Mouse (Mus musculus): Measurements from ENCODE around the gene Sumo2. TPM values are rescaled to one million over a fixed set of nuclear protein-coding genes. Genes with fewer than 3 reads are reported as not detected.
"Not testable (repeated sequence)": the region's sequence is repeated elsewhere in the genome, so short reads cannot be mapped to it uniquely, and the experiment has no call there.

Sumo2 gene
- polyA plus RNA-seq, 1 experiment from 2014 or later = 675 TPM

GRCm38 (mm10) chr11:115543571-115543970 is 7.5 kb upstream of the Sumo2 start:
- H3K4me3 ChIP-seq = no peak overlapping the region
- H3K9ac ChIP-seq = no peak overlapping the region
- no peaks in the 10 kb centered on the region for H3K9me3 ChIP-seq (replicated peaks)
- 0 out of 2 replicates have a peak, but pooled peaks cover 11% of the 10 kb centered on the region for H3K27me3 ChIP-seq (replicated peaks)
- H3K36me3 ChIP-seq = no peaks in the 10 kb centered on the region
- ATAC-seq (ENCODE audit: insufficient number of reproducible peaks, low FRiP score) = no peak
- H3K27ac ChIP-seq (ENCODE audit: poor library complexity, severe bottlenecking) = no peak overlapping the region
- no peaks in the 10 kb centered on the region for H3K4me1 ChIP-seq (replicated peaks)
- no peak overlapping the region for H3K4me2 ChIP-seq
- 70% methylated on average over 4 of the region's 4 CpGs for WGBS

- WGBS = 63% methylated on average over 2 of the region's 2 CpGs
- no peak for ATAC-seq (ENCODE audit: insufficient number of reproducible peaks, low FRiP score)
- no peak overlapping the region for H3K4me2 ChIP-seq
- H3K9me3 ChIP-seq (replicated peaks) = no peaks in the 10 kb centered on the region
- H3K27me3 ChIP-seq (replicated peaks) = 0 out of 2 replicates have a peak, but pooled peaks cover 6% of the 10 kb centered on the region
- H3K36me3 ChIP-seq = peaks cover 10% of the 10 kb centered on the region
- no peak overlapping the region for H3K27ac ChIP-seq (ENCODE audit: poor library complexity, severe bottlenecking)
- peaks cover 8% of the 10 kb centered on the region; the same call in 1 of the 2 replicates for H3K4me1 ChIP-seq (replicated peaks)
- H3K4me3 ChIP-seq = no peak overlapping the region
- H3K9ac ChIP-seq = no peak overlapping the region
Measured at GRCm38 (mm10) chr11:115538045-115538444, 2.0 kb upstream of the Sumo2 start.

DNA sequence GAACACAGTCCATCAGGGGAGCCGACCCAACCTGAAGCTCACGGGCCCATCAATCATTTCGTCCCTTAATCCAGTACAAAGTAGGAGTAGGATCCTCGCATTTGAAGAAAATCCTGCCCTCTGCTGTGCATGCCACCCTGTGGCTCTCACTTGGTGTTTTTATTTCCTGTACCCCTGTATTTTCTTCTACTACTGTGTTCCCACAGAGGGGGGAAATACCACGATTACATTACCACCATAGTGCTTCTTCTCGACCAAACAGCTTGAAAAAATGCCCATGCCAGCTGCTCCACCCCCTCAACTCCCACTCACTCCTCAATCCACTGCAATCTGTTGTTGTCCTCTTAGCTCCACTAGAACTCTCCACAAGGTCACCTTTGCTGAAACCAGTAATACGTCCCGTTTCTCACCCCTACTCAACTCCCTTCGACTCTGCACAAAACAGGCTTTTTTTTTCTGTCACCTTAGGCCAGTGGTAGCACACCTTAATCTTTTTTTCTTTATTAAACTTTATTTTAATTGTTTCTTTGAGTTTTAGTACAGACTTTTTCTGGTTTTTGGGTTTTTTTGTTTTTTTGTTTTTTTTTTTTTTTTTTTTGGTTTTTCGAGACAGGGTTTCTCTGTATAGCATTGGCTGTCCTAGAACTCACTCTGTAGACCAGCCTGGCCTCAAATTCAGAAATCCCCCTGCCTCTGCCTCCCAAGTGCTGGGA is 936 bp upstream of the Sumo2 start:
- Histone ChIP-seq H3K4me2 (peak overlapping the region; percentile 86), H3K4me3 (peak overlapping the region; percentile 100), H3K27me3 (replicated peaks) (no peaks in the 10 kb centered on the region), H3K27ac (ENCODE audit: poor library complexity, severe bottlenecking) (peak overlapping the region; percentile 100), H3K9me3 (replicated peaks) (no peaks in the 10 kb centered on the region), H3K4me1 (replicated peaks) (peaks cover 8% of the 10 kb centered on the region; the same call in 1 of the 2 replicates), H3K9ac (no peak overlapping the region), H3K36me3 (peaks cover 20% of the 10 kb centered on the region)
- WGBS = 87% methylated on average over 10 of the region's 10 CpGs
- ATAC-seq (ENCODE audit: insufficient number of reproducible peaks, low FRiP score) = no peak

GRCm38 (mm10) chr11:115535401-115536037 is 557 bp downstream of the Sumo2 start:
- Histone ChIP-seq H3K36me3 (peaks cover 30% of the 10 kb centered on the region), H3K27ac (ENCODE audit: poor library complexity, severe bottlenecking) (peak overlapping the region; percentile 100), H3K4me1 (replicated peaks) (peaks cover 8% of the 10 kb centered on the region; the same call in 1 of the 2 replicates), H3K4me2 (peak overlapping the region; percentile 86), H3K9me3 (replicated peaks) (no peaks in the 10 kb centered on the region), H3K27me3 (replicated peaks) (no peaks in the 10 kb centered on the region), H3K4me3 (peak overlapping the region; percentile 100), H3K9ac (peak overlapping the region; percentile 100)
- peak; percentile 85 for ATAC-seq (ENCODE audit: insufficient number of reproducible peaks, low FRiP score)
- WGBS = under 1% methylated on average over 62 of the region's 84 CpGs

DNA sequence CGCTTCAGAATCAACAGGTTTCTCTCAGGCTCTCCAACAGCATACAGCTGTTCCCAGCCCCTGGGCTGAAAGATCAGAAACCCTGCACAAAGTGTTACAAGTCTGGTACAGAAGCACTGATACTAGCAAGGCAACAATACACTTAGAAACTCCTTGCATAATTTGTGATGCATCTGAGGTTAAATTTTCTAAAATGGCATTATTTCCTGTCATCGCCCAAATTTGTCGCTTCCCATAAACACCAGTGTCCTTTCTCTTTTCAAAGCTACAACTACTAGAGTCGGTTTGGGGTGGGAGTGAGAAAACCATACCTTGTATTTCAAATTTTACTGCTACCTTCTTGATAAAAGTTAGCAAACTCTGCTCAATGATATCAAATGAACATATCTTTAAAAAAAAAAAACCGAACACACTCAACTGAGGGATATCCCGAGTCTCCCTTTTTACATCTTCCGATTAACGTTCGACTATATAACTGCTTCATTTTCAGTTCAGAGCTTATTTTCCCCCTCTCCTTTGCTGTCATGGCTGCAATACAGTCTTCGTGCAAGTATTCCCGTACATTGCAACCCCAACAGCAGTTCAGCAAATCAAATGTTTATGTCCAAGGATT is 1.2 kb downstream of the Sumo2 start:
- Histone ChIP-seq H3K4me3 (peak overlapping the region; percentile 100), H3K9me3 (replicated peaks) (no peaks in the 10 kb centered on the region), H3K27me3 (replicated peaks) (no peaks in the 10 kb centered on the region), H3K9ac (peak overlapping the region; percentile 100), H3K4me1 (replicated peaks) (peaks cover 8% of the 10 kb centered on the region; the same call in 1 of the 2 replicates), H3K27ac (ENCODE audit: poor library complexity, severe bottlenecking) (peak overlapping the region; percentile 100), H3K36me3 (peaks cover 35% of the 10 kb centered on the region), H3K4me2 (peak overlapping the region; percentile 86)
- ATAC-seq (ENCODE audit: insufficient number of reproducible peaks, low FRiP score) = no peak
- WGBS = 5% methylated on average over 11 of the region's 11 CpGs

- not testable (repeated sequence) for H3K9ac ChIP-seq; H3K9me3 ChIP-seq (replicated peaks); H3K27me3 ChIP-seq (replicated peaks); H3K27ac ChIP-seq (ENCODE audit: poor library complexity, severe bottlenecking); ATAC-seq (ENCODE audit: insufficient number of reproducible peaks, low FRiP score); H3K4me2 ChIP-seq; H3K4me3 ChIP-seq; H3K4me1 ChIP-seq (replicated peaks)
- WGBS = 84% methylated on average over 3 of the region's 3 CpGs
- peaks cover 79% of the 10 kb centered on the region for H3K36me3 ChIP-seq
Measured at GRCm38 (mm10) chr11:115526446-115526845, 9.6 kb downstream of the Sumo2 start.

- no peak overlapping the region for H3K9ac ChIP-seq
- no peak for ATAC-seq (ENCODE audit: insufficient number of reproducible peaks, low FRiP score)
- H3K4me1 ChIP-seq (replicated peaks) = peaks cover 21% of the 10 kb centered on the region
- H3K27me3 ChIP-seq (replicated peaks) = no peaks in the 10 kb centered on the region
- H3K36me3 ChIP-seq = peaks cover 56% of the 10 kb centered on the region
- WGBS = 83% methylated on average over 2 of the region's 2 CpGs
- no peak overlapping the region for H3K4me3 ChIP-seq
- H3K27ac ChIP-seq (ENCODE audit: poor library complexity, severe bottlenecking) = no peak overlapping the region
- no peak overlapping the region for H3K4me2 ChIP-seq
- no peaks in the 10 kb centered on the region for H3K9me3 ChIP-seq (replicated peaks)
Measured at GRCm38 (mm10) chr11:115522703-115523102, 13.4 kb downstream of the Sumo2 start.

GRCm38 (mm10) chr11:115522238-115522637 is 13.8 kb downstream of the Sumo2 start:
- H3K27me3 ChIP-seq (replicated peaks) = no peaks in the 10 kb centered on the region
- peaks cover 51% of the 10 kb centered on the region for H3K36me3 ChIP-seq
- whole genome bisulfite sequencing = 90% methylated on average over 2 of the region's 2 CpGs
- H3K4me2 ChIP-seq = no peak overlapping the region
- H3K4me1 ChIP-seq (replicated peaks) = peaks cover 21% of the 10 kb centered on the region
- no peak overlapping the region for H3K27ac ChIP-seq (ENCODE audit: poor library complexity, severe bottlenecking)
- H3K9me3 ChIP-seq (replicated peaks) = no peaks in the 10 kb centered on the region
- no peak overlapping the region for H3K4me3 ChIP-seq
- H3K9ac ChIP-seq = no peak overlapping the region
- ATAC-seq (ENCODE audit: insufficient number of reproducible peaks, low FRiP score) = no peak

DNA sequence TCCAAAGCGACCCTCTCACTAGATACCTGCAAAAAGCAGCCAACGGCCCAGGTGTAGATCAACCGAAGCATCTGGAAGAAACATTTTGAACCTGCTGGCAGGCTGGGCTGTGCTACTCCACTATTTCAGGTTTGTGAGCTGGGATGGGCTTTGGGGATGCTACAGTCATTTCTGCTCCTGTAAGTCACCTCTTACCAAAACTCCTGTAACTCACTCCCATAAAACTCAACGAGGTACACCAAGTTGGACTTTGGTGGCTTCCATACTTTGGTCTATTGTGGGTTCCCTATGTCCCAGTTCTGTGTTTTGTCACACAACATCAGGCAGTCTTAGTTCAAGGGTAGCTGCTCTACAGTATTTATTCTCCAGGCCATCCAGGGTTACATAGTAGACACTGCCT is 15.0 kb downstream of the Sumo2 start:
- WGBS = 71% methylated on average over 4 of the region's 4 CpGs
- Histone ChIP-seq H3K27ac (ENCODE audit: poor library complexity, severe bottlenecking) (peak overlapping the region; percentile 68; the same call in 1 of the 2 replicates), H3K9ac (no peak overlapping the region), H3K27me3 (replicated peaks) (no peaks in the 10 kb centered on the region), H3K36me3 (peaks cover 40% of the 10 kb centered on the region), H3K4me3 (no peak overlapping the region), H3K4me2 (no peak overlapping the region), H3K4me1 (replicated peaks) (peaks cover 21% of the 10 kb centered on the region), H3K9me3 (replicated peaks) (no peaks in the 10 kb centered on the region)
- ATAC-seq (ENCODE audit: insufficient number of reproducible peaks, low FRiP score) = no peak

GRCm38 (mm10) chr11:115520218-115520617 is 15.9 kb downstream of the Sumo2 start:
- no peak overlapping the region for H3K4me3 ChIP-seq
- no peaks in the 10 kb centered on the region for H3K27me3 ChIP-seq (replicated peaks)
- no peaks in the 10 kb centered on the region for H3K9me3 ChIP-seq (replicated peaks)
- H3K9ac ChIP-seq = no peak overlapping the region
- 76% methylated on average over 2 of the region's 2 CpGs for WGBS
- peak overlapping the region; percentile 68 for H3K27ac ChIP-seq (ENCODE audit: poor library complexity, severe bottlenecking)
- peaks cover 31% of the 10 kb centered on the region for H3K36me3 ChIP-seq
- peaks cover 21% of the 10 kb centered on the region for H3K4me1 ChIP-seq (replicated peaks)
- no peak for ATAC-seq (ENCODE audit: insufficient number of reproducible peaks, low FRiP score)
- H3K4me2 ChIP-seq = peak overlapping the region; percentile 7; the same call in 1 of the 2 replicates

DNA sequence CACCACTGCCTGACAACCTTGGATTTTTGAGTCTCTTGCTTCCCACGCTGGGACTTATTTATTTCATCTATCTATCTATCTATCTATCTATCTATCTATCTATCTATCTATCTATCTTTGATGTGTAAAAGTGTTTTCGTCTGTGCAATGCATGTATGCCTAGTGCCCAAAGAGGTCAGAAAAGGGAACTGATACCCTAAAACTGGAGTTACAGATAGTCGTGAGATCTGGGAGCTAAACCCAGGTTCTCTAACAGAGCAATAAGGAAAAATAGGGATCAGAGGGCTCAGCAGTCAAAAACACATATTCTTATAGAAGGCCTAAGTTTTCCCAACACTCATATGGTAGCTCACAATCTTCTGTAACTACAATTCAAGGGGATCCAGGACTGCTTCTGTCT is 16.5 kb downstream of the Sumo2 start:
- H3K27me3 ChIP-seq (replicated peaks) = no peaks in the 10 kb centered on the region
- H3K9ac ChIP-seq = no peak overlapping the region
- peaks cover 24% of the 10 kb centered on the region for H3K4me1 ChIP-seq (replicated peaks)
- peaks cover 25% of the 10 kb centered on the region for H3K36me3 ChIP-seq
- H3K27ac ChIP-seq (ENCODE audit: poor library complexity, severe bottlenecking) = no peak overlapping the region
- 84% methylated on average over 3 of the region's 3 CpGs for WGBS
- no peak for ATAC-seq (ENCODE audit: insufficient number of reproducible peaks, low FRiP score)
- no peak overlapping the region for H3K4me2 ChIP-seq
- no peaks in the 10 kb centered on the region for H3K9me3 ChIP-seq (replicated peaks)
- no peak overlapping the region for H3K4me3 ChIP-seq
